Comparison of ENCODE assay signal across 23 mouse cellular contexts in genomic region chr12:54621942-54622341, GRCm38 (mm10). TPM values are rescaled to one million over a fixed set of nuclear protein-coding genes. Genes with fewer than 3 reads are reported as not detected.
DNase-seq lines count a peak whose midpoint lies in the region; ATAC-seq and TF ChIP-seq lines count a peak whose summit lies in the region.
"Had no signal": no experiment of that assay in that cellular context is flagged by ENCODE, and none has a peak within 500 bp of the region (broad histone marks: within the 10 kb centered on the region; RNA-seq: fewer than 3 reads in every experiment).

No protein-coding gene starts in this region.

- H3K9me3 ChIP-seq in intestine, embryonic 16.5 days (ENCODE audit: control insufficient read depth, low read length) = no peaks in the 10 kb centered on the region
- H3K9me3 ChIP-seq: embryonic facial prominence, embryonic 13.5 days; embryonic facial prominence, embryonic 15.5 days; forebrain, embryonic 10.5 days; forebrain, embryonic 12.5 days had no signal

- ATAC-seq in intestine, embryonic 16.5 days = peak; percentile 56; the same call in 1 of the 2 replicates
- ATAC-seq: forebrain, embryonic 14.5 days; forebrain, embryonic 16.5 days had no signal

- no peaks in the 10 kb centered on the region for H3K27me3 ChIP-seq in intestine, embryonic 16.5 days (replicated peaks; ENCODE audit: control insufficient read depth, insufficient read depth, low read length)
- no peaks in the 10 kb centered on the region for H3K27me3 ChIP-seq in myocyte (ENCODE audit: control insufficient read depth, insufficient read depth, insufficient read length)
- H3K27me3 ChIP-seq: embryonic facial prominence, embryonic 13.5 days; embryonic facial prominence, embryonic 15.5 days; forebrain, embryonic 12.5 days had no signal

- H3ac ChIP-seq in myocyte (ENCODE audit: control insufficient read depth, insufficient read length) = no peak overlapping the region

- TF ChIP-seq POLR2A in myocyte (IDR thresholded peaks at IDR 0.05; ENCODE audit: insufficient read length, low read depth) = no peak

- WGBS in intestine, embryonic 16.5 days = 76% methylated on average over 2 of the region's 2 CpGs

- no peaks in the 10 kb centered on the region for H3K79me2 ChIP-seq in myocyte (ENCODE audit: control insufficient read depth, insufficient read depth)

- no peak overlapping the region for H3K4me3 ChIP-seq in intestine, embryonic 16.5 days (ENCODE audit: low read length)
- no peak overlapping the region for H3K4me3 ChIP-seq in myocyte
- H3K4me3 ChIP-seq: embryonic facial prominence, embryonic 13.5 days; embryonic facial prominence, embryonic 15.5 days; erythroblast, embryonic 14.5 days; forebrain, embryonic 10.5 days; forebrain, embryonic 12.5 days had no signal

- H3K9ac ChIP-seq in intestine, embryonic 16.5 days (ENCODE audit: low read depth, low read length) = no peak overlapping the region
- H3K9ac ChIP-seq: embryonic facial prominence, embryonic 13.5 days; embryonic facial prominence, embryonic 15.5 days; forebrain, embryonic 12.5 days had no signal

- H3K27ac ChIP-seq in intestine, embryonic 16.5 days (ENCODE audit: low read length) = no peak overlapping the region
- H3K27ac ChIP-seq: embryonic facial prominence, embryonic 13.5 days; embryonic facial prominence, embryonic 15.5 days; forebrain, embryonic 10.5 days; forebrain, embryonic 12.5 days had no signal

- no peak overlapping the region for H3K4me2 ChIP-seq in intestine, embryonic 16.5 days (ENCODE audit: low read depth, low read length)
- peak overlapping the region; percentile 72 for H3K4me2 ChIP-seq in myocyte (ENCODE audit: low read depth)
- H3K4me2 ChIP-seq: embryonic facial prominence, embryonic 13.5 days; embryonic facial prominence, embryonic 15.5 days; forebrain, embryonic 12.5 days had no signal

- DNase-seq in heart, adult 11 months = peak; percentile 7
- DNase-seq in heart, adult 9 months (ENCODE audit: low spot score in 2 of 2) = no peak
- no peak for DNase-seq in kidney, adult 18-20 months
- DNase-seq in thymus, postnatal 14 days = no peak
- DNase-seq in adrenal gland, adult 18-20 months (ENCODE audit: low spot score in 2 of 2) = no peak
- DNase-seq: adrenal gland, adult 8-10 months; adrenal gland, postnatal 14 days; adrenal gland, postnatal 36 days; cerebellum, adult 11-12 months; cerebellum, adult 2 months; cerebellum, adult 9-10 months; cerebellum, postnatal 10 days; cerebellum, postnatal 25 days; embryo, embryonic 11 days had no signal

- H3K36me3 ChIP-seq in intestine, embryonic 16.5 days (ENCODE audit: control insufficient read depth, insufficient read depth, low read length) = no peaks in the 10 kb centered on the region
- no peaks in the 10 kb centered on the region for H3K36me3 ChIP-seq in myocyte (ENCODE audit: control insufficient read depth, insufficient read depth)
- H3K36me3 ChIP-seq: embryonic facial prominence, embryonic 13.5 days; embryonic facial prominence, embryonic 15.5 days; forebrain, embryonic 10.5 days; forebrain, embryonic 12.5 days had no signal

- H3K4me1 ChIP-seq in intestine, embryonic 16.5 days (ENCODE audit: control insufficient read depth, insufficient read depth, low read length) = no peaks in the 10 kb centered on the region
- H3K4me1 ChIP-seq: embryonic facial prominence, embryonic 13.5 days; embryonic facial prominence, embryonic 15.5 days; forebrain, embryonic 12.5 days had no signal

TF ChIP-seq in myocyte, 11 proteins besides CTCF, POLR2A, EP300 and RAD21:
- TF ChIP-seq E2F4 (IDR thresholded peaks at IDR 0.05; ENCODE audit: insufficient read depth) (no peak), CEBPB (IDR thresholded peaks at IDR 0.05; ENCODE audit: insufficient read depth, poor library complexity, severe bottlenecking) (no peak), REST (IDR thresholded peaks at IDR 0.05; ENCODE audit: insufficient read depth, insufficient read length) (no peak), TCF12 (IDR thresholded peaks at IDR 0.05; ENCODE audit: insufficient read depth, poor library complexity, severe bottlenecking) (no peak), USF1 (IDR thresholded peaks at IDR 0.05; ENCODE audit: low read depth) (no peak), MYOD1 (IDR thresholded peaks at IDR 0.05; ENCODE audit: control insufficient read depth in 1 of 3, insufficient read length in 2 of 3, low read depth in 2 of 3) (no peak), SRF (IDR thresholded peaks at IDR 0.05; ENCODE audit: control insufficient read depth, insufficient read length, low read depth) (no peak), MAX (IDR thresholded peaks at IDR 0.05; ENCODE audit: low read depth) (no peak), POLR2AphosphoS2 (IDR thresholded peaks at IDR 0.05; ENCODE audit: insufficient read length, low read depth) (no peak), MYOG (IDR thresholded peaks at IDR 0.05; ENCODE audit: control insufficient read depth in 1 of 3, insufficient read depth in 1 of 3, insufficient read length in 2 of 3, low read depth in 2 of 3) (no peak), TCF3 (IDR thresholded peaks at IDR 0.05; ENCODE audit: insufficient read length, low read depth) (no peak)

RNA-seq across cellular contexts. Expression of gene Sptssa, which starts 34.4 kb away (rescaled TPM):
- polyA plus RNA-seq in intestine, embryonic 16.5 days (2015; fragmentation: Nextera tagmentation; extraction: Ambion mirVana) = 234 and 236 TPM in 2 replicates
- polyA plus RNA-seq in myocyte (2012; fragmentation: generic; extraction: Trizol) = 27.1 TPM
- 10 to 100 TPM; 58.9 to 77.8 TPM for total RNA-seq in adrenal gland, adult 18-20 months (2021)
